Comparison of ENCODE assay signal across 14 mouse cellular contexts in genomic region chr7:132347273-132348045, GRCm38 (mm10). TPM values are rescaled to one million over a fixed set of nuclear protein-coding genes. Genes with fewer than 3 reads are reported as not detected.
DNase-seq lines count a peak whose midpoint lies in the region; ATAC-seq and TF ChIP-seq lines count a peak whose summit lies in the region.
"Had no signal": no experiment of that assay in that cellular context is flagged by ENCODE, and none has a peak within 500 bp of the region (broad histone marks: within the 10 kb centered on the region; RNA-seq: fewer than 3 reads in every experiment).

No protein-coding gene starts in this region.

- 74% methylated on average over 9 of the region's 9 CpGs for WGBS in hindbrain, embryonic 16.5 days
- 86% methylated on average over 9 of the region's 9 CpGs for WGBS in midbrain, embryonic 14.5 days

- H3K27me3 ChIP-seq in hindbrain, embryonic 16.5 days (replicated peaks; ENCODE audit: control insufficient read depth, insufficient read depth, low read length), result no peaks in the 10 kb centered on the region
- H3K27me3 ChIP-seq in midbrain, embryonic 14.5 days (ENCODE audit: control insufficient read depth, insufficient read depth, low read length), result no peaks in the 10 kb centered on the region
- H3K27me3 ChIP-seq: neural tube, embryonic 13.5 days had no signal

- no peak overlapping the region for H3K4me3 ChIP-seq in gastrocnemius, adult 2 months
- H3K4me3 ChIP-seq in hindbrain, embryonic 16.5 days (ENCODE audit: low read length), result no peak overlapping the region
- no peak overlapping the region for H3K4me3 ChIP-seq in midbrain, embryonic 14.5 days (replicated peaks; ENCODE audit: low read depth, low read length)
- H3K4me3 ChIP-seq: megakaryocyte, embryonic 14.5 days; neural tube, embryonic 13.5 days had no signal

- no peak overlapping the region for H3K9ac ChIP-seq in hindbrain, embryonic 16.5 days (ENCODE audit: low read depth, low read length)
- H3K9ac ChIP-seq in midbrain, embryonic 14.5 days (replicated peaks; ENCODE audit: low read length), result no peak overlapping the region
- H3K9ac ChIP-seq: neural tube, embryonic 13.5 days had no signal

- no peak for TF ChIP-seq CTCF in gastrocnemius, adult 2 months (IDR thresholded peaks at IDR 0.05)

- DNase-seq in gastrocnemius, adult 2 months, result no peak
- no peak for DNase-seq in gastrocnemius, postnatal 10 days
- DNase-seq in ES-CJ7 (ENCODE audit: low read depth, low spot score), result peak; percentile 23
- DNase-seq in kidney, postnatal 10 days, result peak; percentile 66
- DNase-seq in midbrain, embryonic 14.5 days, result no peak
- DNase-seq in neural tube, embryonic 10.5 days (ENCODE audit: extremely low spot score, low spot score), result no peak
- DNase-seq: cerebellum, adult 9-11 months; gastrocnemius, postnatal 25 days; left cerebral cortex, postnatal 4 days; right cerebral cortex, postnatal 25 days had no signal

- H3K36me3 ChIP-seq in hindbrain, embryonic 16.5 days (ENCODE audit: control insufficient read depth, insufficient read depth, low read length), result no peaks in the 10 kb centered on the region
- H3K36me3 ChIP-seq in midbrain, embryonic 14.5 days (ENCODE audit: control insufficient read depth, insufficient read depth, low read length), result no peaks in the 10 kb centered on the region
- H3K36me3 ChIP-seq: neural tube, embryonic 13.5 days had no signal

- peak; percentile 94 for ATAC-seq in granulocyte monocyte progenitor cell, adult 5-6 weeks (replicated peaks; ENCODE audit: poor library complexity, severe bottlenecking)
- no peak for ATAC-seq in hindbrain, embryonic 16.5 days
- no peak for ATAC-seq in midbrain, embryonic 14.5 days (ENCODE audit: low FRiP score, low TSS enrichment)

- no peaks in the 10 kb centered on the region for H3K9me3 ChIP-seq in hindbrain, embryonic 16.5 days (ENCODE audit: control insufficient read depth, low read length)
- no peaks in the 10 kb centered on the region for H3K9me3 ChIP-seq in midbrain, embryonic 14.5 days (ENCODE audit: control insufficient read depth, low read length)
- H3K9me3 ChIP-seq: megakaryocyte, embryonic 14.5 days; neural tube, embryonic 13.5 days had no signal

- peak overlapping the region; percentile 59; the same call in 1 of the 2 replicates for H3K27ac ChIP-seq in gastrocnemius, adult 2 months
- H3K27ac ChIP-seq in hindbrain, embryonic 16.5 days (ENCODE audit: low read depth, low read length), result no peak overlapping the region
- H3K27ac ChIP-seq in midbrain, embryonic 14.5 days (replicated peaks; ENCODE audit: low read depth, low read length), result no peak overlapping the region
- H3K27ac ChIP-seq: neural tube, embryonic 13.5 days had no signal

- H3K4me2 ChIP-seq in hindbrain, embryonic 16.5 days (ENCODE audit: low read length), result no peak overlapping the region
- no peak overlapping the region for H3K4me2 ChIP-seq in midbrain, embryonic 14.5 days (ENCODE audit: low read length)
- H3K4me2 ChIP-seq: neural tube, embryonic 13.5 days had no signal

- intact Hi-C loops in gastrocnemius, adult 2 months (cut with DNase I), result no loop called here

- no peaks in the 10 kb centered on the region; the same call in 1 of the 2 replicates for H3K4me1 ChIP-seq in hindbrain, embryonic 16.5 days (ENCODE audit: control insufficient read depth, insufficient read depth, low read depth, low read length)
- no peaks in the 10 kb centered on the region for H3K4me1 ChIP-seq in midbrain, embryonic 14.5 days (ENCODE audit: control insufficient read depth, insufficient read depth, low read length)

RNA-seq across cellular contexts. Expression of gene Chst15, which starts 30.4 kb away (rescaled TPM):
- 1 to 10 TPM; 2.6 to 3.0 TPM for total RNA-seq in gastrocnemius, adult 2 months (2021)
- 10 to 100 TPM in 1 of 2 experiments, 1 to 10 TPM in 1; 8.8 to 10.2 TPM for total RNA-seq in gastrocnemius, postnatal 10 days (2021)
- 10.1 and 22.1 TPM in 2 replicates for total RNA-seq in granulocyte monocyte progenitor cell, adult 5-6 weeks (2014; fragmentation: Nextera tagmentation)
- total RNA-seq in granulocyte monocyte progenitor cell, adult 5-6 weeks (2017), result 4.6 and 6.1 TPM in 2 replicates
- 18.5 and 24.4 TPM in 2 replicates for polyA plus RNA-seq in hindbrain, embryonic 16.5 days (2015; fragmentation: Nextera tagmentation; extraction: Ambion mirVana)
- polyA plus RNA-seq in midbrain, embryonic 14.5 days (2014; fragmentation: Nextera tagmentation; extraction: Ambion mirVana), result 13.3 and 17.8 TPM in 2 replicates

Comparison
In these comparisons a context has a peak if more than half of its experiments do, and no peak if none do; other contexts are left out.
1. DNase-seq: peak in ES-CJ7 (single experiment) and kidney, postnatal 10 days (single experiment); none in gastrocnemius, adult 2 months (single experiment), gastrocnemius, postnatal 10 days (single experiment), midbrain, embryonic 14.5 days (single experiment) and neural tube, embryonic 10.5 days (single experiment).